ENCODE assay signal across 8 mouse cellular contexts in the genomic region with DNA sequence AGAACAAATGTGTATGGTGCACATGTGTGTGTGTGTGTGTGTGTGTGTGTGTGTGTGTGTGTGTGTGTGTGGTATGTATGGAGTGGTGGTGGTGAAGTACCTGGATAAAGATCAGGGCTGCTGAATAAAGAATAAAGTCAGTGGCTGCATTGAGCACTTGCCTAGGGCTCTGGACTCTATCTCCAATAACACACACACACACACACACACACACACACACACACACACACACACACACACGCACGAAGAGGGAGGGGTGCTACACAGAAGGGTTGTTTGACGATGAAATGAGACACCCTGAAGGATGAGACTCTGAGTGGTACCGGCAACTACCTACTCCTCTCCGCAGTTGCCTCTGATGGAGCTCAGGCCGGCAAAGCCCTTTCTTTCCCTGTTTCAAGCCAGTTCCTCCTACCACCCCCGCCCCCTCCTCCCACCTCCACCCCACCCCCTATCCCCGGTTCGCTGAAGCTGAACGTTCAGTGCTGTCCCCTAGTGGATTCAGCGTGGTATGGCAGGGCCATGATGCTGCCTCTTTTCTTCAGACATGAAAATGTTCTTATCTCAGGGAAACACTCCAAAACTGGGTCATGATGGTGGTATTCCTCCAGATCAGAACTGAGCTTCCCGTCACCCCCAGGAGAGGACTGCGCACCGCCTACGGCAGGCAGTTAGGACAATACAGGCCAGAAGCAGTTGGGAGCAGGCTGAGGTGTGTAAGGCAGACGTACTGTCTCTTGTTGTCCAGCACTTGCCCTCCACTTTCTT. TPM values are rescaled to one million over a fixed set of nuclear protein-coding genes. Genes with fewer than 3 reads are reported as not detected.
DNase-seq lines count a peak whose midpoint lies in the region; ATAC-seq and TF ChIP-seq lines count a peak whose summit lies in the region.

No protein-coding gene starts in this region.

- H3K9me3 ChIP-seq in heart, embryonic 14.5 days (ENCODE audit: control insufficient read depth, low read length): no peaks in the 10 kb centered on the region
- H3K9me3 ChIP-seq in liver, embryonic 14.5 days (ENCODE audit: control insufficient read depth, low read length): no peaks in the 10 kb centered on the region
- no peaks in the 10 kb centered on the region for H3K9me3 ChIP-seq in neural tube, embryonic 12.5 days

- ATAC-seq in heart, embryonic 14.5 days (ENCODE audit: insufficient number of reproducible peaks, insufficient read depth, low FRiP score, low read depth): no peak
- peak; percentile 41; the same call in 1 of the 2 replicates for ATAC-seq in liver, embryonic 14.5 days (ENCODE audit: insufficient read depth)
- peak; percentile 69 for ATAC-seq in neural tube, embryonic 12.5 days (ENCODE audit: low FRiP score, low read depth)

- no peaks in the 10 kb centered on the region for H3K36me3 ChIP-seq in heart, embryonic 14.5 days (ENCODE audit: control insufficient read depth, insufficient read depth, low read length)
- H3K36me3 ChIP-seq in liver, embryonic 14.5 days (replicated peaks; ENCODE audit: control insufficient read depth, insufficient read depth, low read depth): no peaks in the 10 kb centered on the region
- H3K36me3 ChIP-seq in neural tube, embryonic 12.5 days: no peaks in the 10 kb centered on the region

- H3K27me3 ChIP-seq in heart, embryonic 14.5 days (ENCODE audit: control insufficient read depth, insufficient read depth, low read length): peaks cover 34% of the 10 kb centered on the region
- no peaks in the 10 kb centered on the region for H3K27me3 ChIP-seq in liver, embryonic 14.5 days (ENCODE audit: control insufficient read depth, insufficient read depth, low read length)
- no peaks in the 10 kb centered on the region; the same call in 1 of the 2 replicates for H3K27me3 ChIP-seq in neural tube, embryonic 12.5 days (replicated peaks)

- TF ChIP-seq CTCF in cortical plate, adult 2 months (IDR thresholded peaks at IDR 0.05; ENCODE audit: extremely low read depth, insufficient read depth, low read length): peak; percentile 87
- TF ChIP-seq CTCF in liver, embryonic 14.5 days (IDR thresholded peaks at IDR 0.05; ENCODE audit: low read depth): peak; percentile 83

- H3K4me1 ChIP-seq in cortical plate, adult 2 months (ENCODE audit: control insufficient read depth, insufficient read depth, low read length): no peaks in the 10 kb centered on the region
- peaks cover 4 to 6% of the 10 kb centered on the region in 2 experiments; a peak in 1 of 4 replicates for H3K4me1 ChIP-seq in heart, embryonic 14.5 days (ENCODE audit: control insufficient read depth in 2 of 2, insufficient read depth in 2 of 2, low read length in 2 of 2)
- H3K4me1 ChIP-seq in liver, embryonic 14.5 days (replicated peaks; ENCODE audit: control insufficient read depth in 2 of 2, insufficient read depth in 2 of 2, low read length in 1 of 2): peaks cover 0 to 6% of the 10 kb centered on the region in 2 experiments; a peak in 1 of 4 replicates
- no peaks in the 10 kb centered on the region for H3K4me1 ChIP-seq in neural tube, embryonic 12.5 days

- peak overlapping the region; percentile 34 for H3K4me2 ChIP-seq in heart, embryonic 14.5 days (ENCODE audit: low read length)
- no peak overlapping the region; the same call in 1 of the 2 replicates for H3K4me2 ChIP-seq in liver, embryonic 14.5 days (ENCODE audit: low read depth)
- H3K4me2 ChIP-seq in neural tube, embryonic 12.5 days (replicated peaks): peak overlapping the region; percentile 55

- TF ChIP-seq EP300 in liver, embryonic 14.5 days (IDR thresholded peaks at IDR 0.05; ENCODE audit: low read depth): no peak

- DNase-seq in 416B (ENCODE audit: low read depth) (peak; percentile 85), MN1 (ENCODE audit: low spot score) (peak; percentile 38)
- DNase-seq in kidney, postnatal 25 days: peak; percentile 53 to 54
- peak in 2 of 3 experiments; percentile 24 to 30 for DNase-seq in liver, embryonic 14.5 days (ENCODE audit: low read depth in 3 of 3, low spot score in 3 of 3)
- DNase-seq in thymus, postnatal 25 days: peak; percentile 54

- H3K9ac ChIP-seq in heart, embryonic 14.5 days (ENCODE audit: low read length): no peak overlapping the region
- H3K9ac ChIP-seq in liver, embryonic 14.5 days (replicated peaks): no peak overlapping the region
- 0 out of 2 replicates have a peak overlapping the region, but pooled peaks have one; percentile 29 for H3K9ac ChIP-seq in neural tube, embryonic 12.5 days

- WGBS in heart, embryonic 14.5 days: 13% methylated on average over 15 of the region's 16 CpGs
- 2% methylated on average over 16 of the region's 16 CpGs for WGBS in liver, embryonic 14.5 days (ENCODE audit: insufficient replicate concordance)
- WGBS in neural tube, embryonic 12.5 days: 11% methylated on average over 14 of the region's 16 CpGs

- no peak overlapping the region for H3K27ac ChIP-seq in cortical plate, adult 2 months (ENCODE audit: insufficient read depth, low read length)
- no peak overlapping the region for H3K27ac ChIP-seq in heart, embryonic 14.5 days (replicated peaks in 1 of 2; ENCODE audit: control insufficient read depth in 1 of 2, insufficient read depth in 1 of 2, low read depth in 2 of 2, low read length in 2 of 2)
- no peak overlapping the region for H3K27ac ChIP-seq in liver, embryonic 14.5 days
- no peak overlapping the region for H3K27ac ChIP-seq in neural tube, embryonic 12.5 days

- no peak overlapping the region; the same call in 1 of the 2 replicates for H3K4me3 ChIP-seq in cortical plate, adult 2 months (ENCODE audit: insufficient read depth, low read length)
- H3K4me3 ChIP-seq in heart, embryonic 14.5 days (ENCODE audit: control insufficient read depth in 1 of 2, insufficient read depth in 1 of 2, low read depth in 1 of 2, low read length in 2 of 2): no peak overlapping the region
- no peak overlapping the region for H3K4me3 ChIP-seq in liver, embryonic 14.5 days (ENCODE audit: insufficient read depth in 1 of 2, low read depth in 2 of 2, low read length in 2 of 2)
- H3K4me3 ChIP-seq in neural tube, embryonic 12.5 days: peak overlapping the region; percentile 15; the same call in 1 of the 2 replicates

- no peak for TF ChIP-seq POLR2A in cortical plate, adult 2 months (IDR thresholded peaks at IDR 0.05; ENCODE audit: extremely low read depth, insufficient read depth, low read length)

RNA-seq across cellular contexts. Expression of a gene that starts 1.5 kb away (rescaled TPM):
- polyA plus RNA-seq in cortical plate, adult 2 months (2012; rRNA removed): 0.02 TPM in 1 of 2 replicates, not detected in the other
- polyA plus RNA-seq in heart, embryonic 14.5 days (2014; fragmentation: Nextera tagmentation; extraction: Ambion mirVana): not detected in 2 replicates
- polyA plus RNA-seq in liver, embryonic 14.5 days (2012; rRNA removed): 0.01 TPM in 1 of 2 replicates, not detected in the other
- not detected in 2 replicates for polyA plus RNA-seq in liver, embryonic 14.5 days (2014; fragmentation: Nextera tagmentation; extraction: Ambion mirVana)
- not detected in 2 replicates for polyA plus RNA-seq in neural tube, embryonic 12.5 days (2016; fragmentation: Nextera tagmentation; extraction: Ambion mirVana)

RNA-seq across cellular contexts. Expression of a gene that starts 3.8 kb away (rescaled TPM):
- polyA plus RNA-seq in cortical plate, adult 2 months (2012; rRNA removed): 0.13 TPM in 1 of 2 replicates, not detected in the other
- polyA plus RNA-seq in heart, embryonic 14.5 days (2014; fragmentation: Nextera tagmentation; extraction: Ambion mirVana): not detected in 2 replicates
- polyA plus RNA-seq in liver, embryonic 14.5 days (2012; rRNA removed): not detected in 2 replicates
- polyA plus RNA-seq in liver, embryonic 14.5 days (2014; fragmentation: Nextera tagmentation; extraction: Ambion mirVana): not detected in 2 replicates
- polyA plus RNA-seq in neural tube, embryonic 12.5 days (2016; fragmentation: Nextera tagmentation; extraction: Ambion mirVana): not detected in 2 replicates

RNA-seq across cellular contexts. Expression of a gene that starts 20.3 kb away (rescaled TPM):
- polyA plus RNA-seq in cortical plate, adult 2 months (2012; rRNA removed): 0.15 and 0.83 TPM in 2 replicates
- polyA plus RNA-seq in heart, embryonic 14.5 days (2014; fragmentation: Nextera tagmentation; extraction: Ambion mirVana): 0.16 TPM in 1 of 2 replicates, not detected in the other
- 0.29 and 0.36 TPM in 2 replicates for polyA plus RNA-seq in liver, embryonic 14.5 days (2012; rRNA removed)
- 0.24 and 0.62 TPM in 2 replicates for polyA plus RNA-seq in liver, embryonic 14.5 days (2014; fragmentation: Nextera tagmentation; extraction: Ambion mirVana)
- 0.05 TPM in 1 of 2 replicates, not detected in the other for polyA plus RNA-seq in neural tube, embryonic 12.5 days (2016; fragmentation: Nextera tagmentation; extraction: Ambion mirVana)

RNA-seq across cellular contexts. Expression of a gene that starts 36.2 kb away (rescaled TPM):
- polyA plus RNA-seq in cortical plate, adult 2 months (2012; rRNA removed): 0.09 and 0.38 TPM in 2 replicates
- polyA plus RNA-seq in heart, embryonic 14.5 days (2014; fragmentation: Nextera tagmentation; extraction: Ambion mirVana): 0.16 TPM in 1 of 2 replicates, not detected in the other
- 0.36 and 0.41 TPM in 2 replicates for polyA plus RNA-seq in liver, embryonic 14.5 days (2012; rRNA removed)
- polyA plus RNA-seq in liver, embryonic 14.5 days (2014; fragmentation: Nextera tagmentation; extraction: Ambion mirVana): 0.34 and 0.43 TPM in 2 replicates
- polyA plus RNA-seq in neural tube, embryonic 12.5 days (2016; fragmentation: Nextera tagmentation; extraction: Ambion mirVana): 0.08 TPM in 1 of 2 replicates, not detected in the other

RNA-seq across cellular contexts. Expression of a gene that starts 54.9 kb away (rescaled TPM):
- polyA plus RNA-seq in cortical plate, adult 2 months (2012; rRNA removed): 412 and 613 TPM in 2 replicates
- 0.15 TPM in 1 of 2 replicates, not detected in the other for polyA plus RNA-seq in heart, embryonic 14.5 days (2014; fragmentation: Nextera tagmentation; extraction: Ambion mirVana)
- polyA plus RNA-seq in liver, embryonic 14.5 days (2012; rRNA removed): 0.13 TPM in 2 replicates
- polyA plus RNA-seq in liver, embryonic 14.5 days (2014; fragmentation: Nextera tagmentation; extraction: Ambion mirVana): 0.11 TPM in 2 replicates
- polyA plus RNA-seq in neural tube, embryonic 12.5 days (2016; fragmentation: Nextera tagmentation; extraction: Ambion mirVana): 0.79 and 1.2 TPM in 2 replicates

Comparison
In these comparisons a context has a peak if more than half of its experiments do, and no peak if none do; other contexts are left out.
1. DNase-seq: peak in every context shown above with its lines; median percentile 85 in 416B; 54 in thymus, postnatal 25 days; 54 in kidney, postnatal 25 days; 38 in MN1; 27 in liver, embryonic 14.5 days.